Mouse (Mus musculus): ENCODE data around the gene Ttll12.

DNA sequence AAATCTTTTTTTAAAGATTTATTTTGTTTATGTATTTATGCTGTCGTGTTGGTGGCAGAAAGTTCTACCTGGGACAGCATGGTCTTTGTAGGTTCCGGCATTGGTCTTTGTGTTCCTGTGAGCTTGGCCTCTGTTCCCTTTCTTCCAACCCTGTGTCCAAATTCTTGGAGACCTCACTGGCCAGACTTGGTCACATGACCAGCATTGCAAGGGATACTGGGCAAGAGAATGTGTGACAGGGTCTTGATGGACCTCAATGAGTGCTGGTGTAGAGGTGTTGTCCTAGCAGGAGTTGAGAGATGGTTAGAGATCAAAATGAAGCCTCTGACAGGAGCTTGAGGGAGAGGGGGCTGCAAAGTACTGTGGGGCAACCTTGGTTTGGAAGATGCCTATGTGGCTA lies 56.1 kb downstream of the Ttll12 start:
- TF ChIP-seq POLR2A (IDR thresholded peaks at IDR 0.05; ENCODE audit: borderline replicate concordance, extremely low read depth, insufficient read depth, insufficient read length, poor library complexity, severe bottlenecking): no peak
- no peak for TF ChIP-seq CTCF (IDR thresholded peaks at IDR 0.05; ENCODE audit: borderline replicate concordance, extremely low read depth, insufficient read depth, insufficient read length)
